Mouse (Mus musculus) cerebellum, adult 2 months (tissue): ENCODE data around the gene Kdm3a.

Experiments used
- CTCF ChIP-seq: fragments of 200-500 bp; IDR thresholded peaks from 2 replicates; pipeline ENCODE4 v1.5.1; 2011; ENCODE audit warnings: low read depth, mild to moderate bottlenecking, control low read depth, low read length, moderate library complexity, borderline replicate concordance; ENCODE audit not compliant: insufficient read depth
- POLR2A ChIP-seq: fragments of 200-500 bp; IDR thresholded peaks from 2 replicates; pipeline ENCODE4 v1.6.1; 2011; ENCODE audit warnings: low read length, control low read depth, borderline replicate concordance; ENCODE audit not compliant: insufficient read depth

DNA sequence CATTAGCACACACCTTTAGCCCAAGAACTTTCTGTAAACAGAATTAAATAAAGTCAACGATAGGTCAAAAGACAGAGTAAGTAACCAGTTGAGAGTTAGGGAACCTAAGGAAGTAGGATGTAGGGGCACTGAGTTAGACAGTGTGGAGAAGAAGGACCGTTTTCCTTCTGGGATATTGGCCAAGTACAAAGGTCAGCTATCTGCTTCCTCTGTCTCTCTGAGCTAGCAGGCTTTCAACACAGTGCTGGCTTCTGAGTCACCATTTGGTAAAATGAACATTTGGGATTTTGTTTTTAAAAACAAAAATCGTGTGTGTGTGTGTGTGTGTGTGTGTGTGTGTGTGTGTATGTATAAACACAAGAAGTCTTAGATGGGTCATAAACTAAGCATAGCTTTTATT is 23.0 kb upstream of the Kdm3a start:
- TF ChIP-seq CTCF (no peak), POLR2A (no peak)
